Mouse (Mus musculus) kidney, adult 9 months (tissue): ENCODE results near the gene Bhlhe23.

ENCODE experiments used
- DNase-seq: peaks from one replicate; pipeline ENCODE4 v3.0.0; 2022

Bhlhe23 gene

DNA sequence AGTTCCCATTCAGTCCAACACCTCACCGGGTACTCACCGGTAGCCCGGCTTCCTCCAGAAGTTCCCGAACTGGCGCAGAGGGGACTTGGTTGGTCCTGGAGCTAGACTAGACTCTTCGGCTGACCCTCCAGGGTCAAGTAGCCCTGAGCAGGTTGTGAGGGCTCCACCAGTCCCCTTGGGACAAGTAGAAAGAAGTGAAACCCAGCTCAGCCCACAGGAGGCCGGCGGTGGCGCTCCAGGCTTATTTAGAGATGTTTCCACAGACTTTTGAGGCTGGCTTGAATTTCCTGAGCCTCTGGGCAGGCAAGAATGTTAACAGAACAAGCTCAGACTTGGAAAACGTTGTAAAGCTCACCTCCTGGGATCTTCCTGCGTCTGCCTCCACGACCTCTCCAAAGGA is 1.5 kb downstream of the Bhlhe23 start:
- DNase-seq: no peak

DNA sequence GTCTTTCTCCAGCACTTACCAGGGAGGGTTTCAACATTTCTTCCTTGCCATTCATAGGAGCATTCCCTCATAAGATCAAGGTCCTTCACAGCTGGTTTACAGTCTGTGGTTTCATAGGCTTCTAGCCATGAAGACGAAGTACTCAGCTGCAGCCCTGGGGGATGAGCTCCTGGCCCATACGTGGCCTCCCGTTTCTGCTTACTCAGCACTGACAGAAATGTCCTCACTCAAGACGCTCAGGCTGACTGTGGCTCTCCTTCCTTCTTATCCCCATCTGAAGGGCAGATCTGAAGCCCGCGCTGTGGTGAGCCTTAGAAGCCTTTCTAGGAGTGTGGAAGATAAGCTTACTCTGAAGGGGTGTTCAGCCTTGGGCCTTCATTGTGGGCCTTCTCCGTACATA is 11.0 kb downstream of the Bhlhe23 start:
- no peak for DNase-seq

DNA sequence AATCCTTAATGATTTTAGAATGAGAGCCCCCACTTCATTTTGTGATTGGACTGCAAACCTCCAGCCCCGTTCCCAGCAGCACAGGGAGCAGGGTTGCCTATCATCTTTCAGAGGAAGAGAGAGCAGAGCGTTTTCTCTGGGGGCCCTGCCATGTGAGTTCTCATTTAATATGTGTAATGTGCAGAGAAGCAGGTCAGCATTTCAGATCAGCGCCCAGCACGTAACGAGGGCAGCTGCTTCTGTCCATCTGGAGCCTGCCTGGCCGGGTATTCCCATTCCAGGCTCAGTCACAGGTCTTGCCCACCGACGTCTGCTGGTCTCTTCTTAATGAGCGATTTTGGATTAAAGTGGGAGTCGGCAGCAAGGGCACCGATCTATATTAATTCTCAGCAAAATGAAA is 11.7 kb downstream of the Bhlhe23 start:
- DNase-seq: no peak

DNA sequence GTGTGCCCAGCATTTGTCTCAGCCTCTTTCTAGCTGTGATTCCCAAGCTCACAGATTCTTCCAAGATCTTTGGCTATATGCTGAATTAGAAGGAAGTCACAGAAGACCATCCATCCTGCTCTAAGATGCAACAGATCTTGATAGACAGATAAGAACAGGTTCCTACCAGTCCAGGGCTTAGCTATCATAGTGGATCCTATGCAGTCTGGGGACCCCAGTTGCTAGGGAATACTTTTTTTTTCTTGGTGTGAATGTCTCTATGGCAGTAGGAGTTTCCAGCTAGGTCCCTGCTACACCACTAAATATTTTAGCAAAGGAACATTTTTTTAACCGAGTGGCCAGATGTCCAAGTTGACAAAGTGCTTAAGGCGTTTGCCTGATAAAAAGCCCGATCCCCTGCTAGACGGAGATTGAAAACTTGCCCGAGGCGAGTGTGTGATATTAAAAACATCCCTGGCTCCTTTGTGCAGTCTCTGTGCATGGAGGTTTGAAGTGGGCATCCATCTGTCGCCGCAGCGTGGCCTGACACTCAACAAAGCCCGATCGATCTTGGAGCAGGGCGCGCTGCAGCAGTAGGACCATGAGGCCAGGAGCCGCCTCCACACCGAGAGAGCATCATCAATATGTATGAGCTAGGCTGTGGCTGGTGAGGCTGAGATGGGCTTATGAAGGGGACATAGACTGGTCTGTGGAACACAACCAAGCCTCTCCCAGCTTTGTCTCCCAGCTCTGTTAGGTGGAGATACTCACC is 18.0 kb downstream of the Bhlhe23 start:
- no peak for DNase-seq

DNA sequence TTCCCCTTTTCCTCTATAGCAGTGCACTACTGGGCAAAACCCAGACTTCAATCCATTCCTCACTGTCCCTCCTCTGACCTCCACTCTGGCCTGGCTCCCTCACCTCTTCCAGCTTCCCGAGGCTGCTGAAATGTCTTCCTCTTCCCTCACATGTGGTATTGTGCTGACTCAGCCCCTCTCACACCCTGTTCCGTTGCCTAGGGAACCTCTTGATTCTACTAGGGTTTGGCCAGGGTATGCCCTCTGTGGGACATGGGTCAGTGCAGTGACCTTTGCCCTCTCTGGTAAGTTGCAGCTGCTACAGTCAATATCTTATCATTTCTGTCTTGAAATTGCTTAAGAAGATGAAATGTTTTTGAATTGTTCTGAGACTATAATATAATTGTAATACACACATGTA is 19.9 kb downstream of the Bhlhe23 start:
- DNase-seq: no peak

DNA sequence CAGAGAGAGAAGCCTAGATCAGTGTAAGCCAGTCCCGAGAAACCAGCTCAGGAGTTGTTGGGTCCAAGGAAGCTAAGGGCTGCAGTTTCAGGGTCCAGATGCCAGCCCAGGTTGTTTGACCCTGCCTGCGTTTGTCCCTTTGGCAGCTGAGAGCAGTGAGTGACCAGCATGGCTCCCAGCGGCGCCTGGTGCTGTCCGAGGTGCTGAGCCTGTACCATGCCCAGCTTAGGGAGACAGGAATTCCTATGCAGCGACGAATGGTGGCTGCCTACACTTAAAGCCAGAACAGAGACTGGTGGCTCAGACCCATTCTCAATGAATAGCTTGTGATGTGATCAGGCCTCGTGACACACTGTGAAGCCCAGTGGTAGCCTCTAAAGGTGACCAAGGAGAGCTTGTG is 20.8 kb downstream of the Bhlhe23 start:
- peak; percentile 43 for DNase-seq

DNA sequence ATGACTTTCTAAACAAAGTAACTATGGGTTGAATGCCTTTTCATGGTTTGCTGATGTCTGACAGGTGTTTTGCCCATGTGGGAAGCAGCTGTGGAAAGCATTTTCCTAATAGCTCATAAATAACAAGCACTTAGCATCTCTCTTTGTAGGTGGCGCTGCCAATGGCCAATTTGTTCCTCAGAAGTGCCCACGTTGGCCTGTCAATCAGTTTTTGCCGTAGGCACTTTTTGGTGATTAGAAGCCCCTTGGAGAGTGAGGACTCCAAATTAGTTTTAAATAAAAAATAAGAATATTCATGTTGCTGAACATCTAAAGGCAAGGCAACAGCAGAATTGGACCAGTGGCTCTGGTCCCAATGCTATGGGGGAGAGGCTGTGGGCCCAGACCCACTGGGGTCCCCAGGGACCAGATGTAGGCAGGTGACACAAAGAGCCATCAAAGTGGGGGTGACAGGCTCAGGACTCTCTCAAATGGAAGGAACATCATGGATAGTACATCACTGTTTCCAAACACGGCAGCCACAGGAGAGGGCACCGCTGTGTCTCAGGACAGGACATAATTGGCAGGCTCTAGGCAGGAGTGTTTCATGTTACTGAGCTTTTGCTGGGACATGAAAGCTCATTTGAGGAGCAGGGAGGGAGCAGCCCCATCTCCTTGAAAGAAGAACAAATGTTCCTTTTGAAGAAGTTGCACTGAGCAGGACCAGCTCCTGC is 21.6 kb downstream of the Bhlhe23 start:
- no peak for DNase-seq

DNA sequence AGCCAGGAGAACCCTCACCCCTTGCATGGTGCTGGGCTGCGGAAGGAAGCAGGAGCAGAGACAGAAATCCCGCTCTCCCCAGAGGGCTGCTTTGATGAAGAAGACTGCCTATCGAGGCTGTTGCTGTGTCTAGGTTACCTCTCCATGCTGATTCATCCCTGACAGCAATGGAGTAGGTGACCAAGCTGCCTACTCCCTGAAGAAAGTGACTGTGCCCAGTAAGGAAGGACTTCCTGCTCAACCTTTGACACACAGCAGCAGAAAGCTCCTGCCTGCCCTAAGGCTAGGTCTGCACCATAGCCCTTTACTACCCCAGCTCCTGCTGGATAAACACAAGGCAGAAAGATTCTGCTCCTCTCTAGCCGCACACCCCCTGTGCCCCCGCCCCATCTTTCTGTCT is 27.8 kb downstream of the Bhlhe23 start:
- no peak for DNase-seq

DNA sequence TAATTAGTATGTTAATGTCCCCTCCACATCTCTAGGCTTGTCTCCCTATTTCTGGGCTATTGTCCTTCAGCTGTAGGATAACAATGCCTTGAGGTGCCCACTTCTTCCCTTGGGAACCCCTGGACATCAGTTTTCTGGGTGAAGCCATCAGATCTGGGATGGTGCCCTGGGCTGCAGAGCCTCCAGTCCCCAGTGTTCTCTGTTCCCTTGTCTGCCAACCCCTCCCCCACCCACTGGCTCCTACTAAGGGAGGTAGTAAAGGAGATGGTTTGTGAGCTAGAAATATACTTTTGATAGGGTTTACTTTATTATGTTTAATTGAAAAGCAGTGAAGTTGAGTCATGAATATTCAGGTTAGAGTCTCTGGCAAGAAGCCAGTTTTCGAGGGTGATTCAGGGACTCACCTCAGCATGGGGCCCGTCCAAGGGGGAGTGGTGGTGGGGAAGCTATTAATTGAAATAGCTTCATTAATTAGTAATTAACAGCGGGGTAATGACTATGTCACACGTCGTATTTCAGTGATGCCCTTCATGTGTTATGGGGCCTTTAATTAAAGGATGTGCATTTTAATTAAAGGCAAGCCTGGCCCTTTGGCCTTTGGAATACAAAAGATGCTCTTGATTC is 30.0 kb downstream of the Bhlhe23 start:
- DNase-seq: no peak

DNA sequence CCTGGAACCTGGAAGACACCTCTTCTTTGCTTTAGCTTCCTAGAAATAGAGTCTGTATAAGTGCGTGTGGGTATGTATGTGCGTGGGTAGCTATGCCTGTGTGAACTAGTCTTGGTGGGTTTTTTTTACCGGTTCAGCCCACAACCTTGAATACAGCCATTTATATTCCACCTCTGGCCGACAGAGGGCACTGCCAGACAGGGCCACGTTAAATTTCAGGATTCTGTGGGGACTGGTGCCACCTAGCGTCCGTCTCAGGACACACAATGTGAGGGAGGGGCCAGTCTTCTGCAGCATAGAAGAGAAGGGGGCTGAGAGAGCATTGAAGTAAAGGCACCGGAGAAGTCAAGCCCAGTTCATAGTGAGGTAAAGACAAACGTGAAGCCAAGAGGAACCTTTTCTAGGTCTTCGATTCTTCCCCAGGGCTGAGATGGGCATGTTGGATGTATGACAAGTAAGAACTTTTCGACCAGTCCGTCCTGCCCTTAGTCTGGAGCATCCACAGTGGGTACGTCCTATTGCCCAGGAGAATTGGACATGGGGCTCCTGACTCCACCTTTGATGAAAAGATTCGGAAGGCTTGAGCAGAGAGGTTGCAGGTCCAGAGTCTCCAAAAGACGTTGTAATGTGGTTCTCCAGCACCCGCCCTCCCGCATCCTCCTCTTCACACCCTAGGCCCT is 31.3 kb downstream of the Bhlhe23 start:
- peak; percentile 85 for DNase-seq

DNA sequence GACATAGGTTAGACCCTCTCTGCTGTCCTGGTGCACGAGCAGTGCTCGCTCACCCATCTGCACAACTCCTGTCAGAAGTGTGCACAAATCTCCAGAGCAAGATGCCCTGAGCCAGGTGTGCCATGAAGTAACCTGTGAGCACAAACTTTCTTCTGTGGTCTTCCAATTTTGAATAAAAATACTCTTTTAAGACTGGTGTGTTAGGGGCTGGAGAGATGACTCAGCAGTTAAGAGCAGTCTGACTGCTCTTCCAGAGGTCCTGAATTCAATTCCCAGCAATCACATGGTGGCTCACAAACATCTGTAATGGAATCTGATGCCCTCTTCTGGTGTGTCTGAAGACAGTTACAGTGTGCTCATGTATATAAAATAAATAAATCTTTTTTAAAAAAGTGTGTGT is 33.4 kb downstream of the Bhlhe23 start:
- no peak for DNase-seq

DNA sequence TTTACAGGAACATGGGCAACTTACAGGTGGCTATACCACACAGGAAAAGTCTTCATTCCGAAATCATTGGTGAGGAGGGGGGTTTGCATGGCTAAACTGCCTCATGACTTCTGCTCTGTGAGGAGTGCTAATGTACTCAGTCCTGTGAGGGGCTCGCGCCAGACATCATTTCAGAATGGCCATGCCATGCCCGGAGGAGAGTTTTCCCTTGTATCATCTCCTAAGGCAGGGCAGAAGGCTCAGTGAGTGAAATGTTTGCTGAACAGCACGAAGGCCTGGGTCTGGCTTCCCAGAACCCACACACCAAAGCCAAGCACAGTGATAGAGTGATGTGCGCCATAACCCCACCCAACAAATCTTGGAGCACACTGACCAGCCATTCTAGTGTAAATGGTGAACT is 33.9 kb downstream of the Bhlhe23 start:
- no peak for DNase-seq

DNA sequence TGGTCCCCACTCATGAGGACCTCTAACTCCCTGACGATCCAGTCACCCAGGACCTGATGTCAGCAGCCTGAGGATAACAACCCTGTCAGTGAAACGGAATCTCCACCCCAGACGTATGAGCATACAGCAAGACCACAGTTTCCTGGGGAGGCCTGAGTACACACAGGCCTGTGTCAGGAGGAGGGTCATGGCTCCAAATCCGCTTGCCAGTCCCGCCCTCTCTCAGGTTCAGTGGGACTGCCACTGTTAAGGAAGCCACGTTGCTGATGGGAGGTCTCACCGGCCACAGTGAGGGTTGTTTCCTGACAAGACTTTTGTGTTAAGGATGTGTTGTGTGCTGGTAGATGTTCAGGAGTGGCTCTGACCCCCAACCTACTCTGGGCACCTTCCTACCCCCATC is 35.3 kb downstream of the Bhlhe23 start:
- no peak for DNase-seq

DNA sequence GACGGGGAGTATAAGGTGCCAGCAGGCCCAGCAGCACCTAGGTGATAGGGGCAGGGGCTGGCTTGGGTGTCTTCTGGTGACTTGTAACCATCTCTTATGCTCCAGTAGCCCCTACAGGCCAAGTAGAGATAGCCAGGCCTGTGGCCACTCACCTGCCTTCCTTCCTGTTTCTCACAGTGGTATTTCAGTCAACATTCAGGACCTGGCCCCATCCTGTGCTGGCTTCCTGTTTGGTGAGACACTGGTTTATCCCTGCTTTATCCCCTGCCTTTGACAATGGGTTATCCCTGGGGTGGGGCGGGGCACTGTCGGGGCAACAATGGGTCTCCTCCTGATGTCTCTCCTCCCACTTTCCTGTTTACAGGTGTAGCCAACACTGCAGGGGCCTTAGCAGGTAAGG is 36.4 kb downstream of the Bhlhe23 start:
- no peak for DNase-seq

DNA sequence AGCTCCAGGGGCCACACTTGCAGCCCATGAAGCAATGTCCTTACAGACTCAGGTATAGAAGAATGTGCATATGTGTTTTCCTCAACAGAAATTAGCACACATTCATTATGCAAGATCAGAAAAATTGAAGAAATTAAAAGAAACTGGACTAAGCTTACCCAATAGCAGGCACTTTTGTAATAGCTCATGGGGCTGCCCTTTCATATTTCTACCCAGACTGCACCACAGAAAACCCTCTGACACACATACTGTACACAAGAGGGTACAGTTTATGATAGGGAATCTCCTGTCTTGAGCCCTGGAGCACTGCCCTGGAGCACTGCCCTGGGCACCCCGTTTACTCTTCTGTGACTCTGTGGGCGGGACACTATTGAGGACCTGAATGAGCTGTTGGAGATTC is 38.7 kb downstream of the Bhlhe23 start:
- no peak for DNase-seq

DNA sequence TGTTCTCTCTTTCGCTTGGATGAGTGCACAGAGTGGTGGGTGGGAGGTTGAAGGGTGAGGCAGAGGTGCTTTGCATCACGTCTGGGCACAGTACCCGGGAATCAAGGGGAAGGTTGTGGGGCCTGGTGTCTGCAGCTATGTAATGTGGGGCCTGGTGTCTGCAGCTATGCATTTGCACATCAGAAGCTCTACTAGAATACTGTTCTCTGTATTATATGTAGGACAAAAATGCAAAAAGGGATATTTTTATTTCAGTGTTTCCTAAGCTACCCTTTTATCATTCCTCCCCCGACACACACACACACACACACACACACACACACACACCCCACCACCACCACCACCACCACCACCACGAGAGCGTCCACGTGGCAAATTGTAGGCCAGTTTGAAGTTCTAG is 41.5 kb downstream of the Bhlhe23 start:
- DNase-seq: no peak

DNA sequence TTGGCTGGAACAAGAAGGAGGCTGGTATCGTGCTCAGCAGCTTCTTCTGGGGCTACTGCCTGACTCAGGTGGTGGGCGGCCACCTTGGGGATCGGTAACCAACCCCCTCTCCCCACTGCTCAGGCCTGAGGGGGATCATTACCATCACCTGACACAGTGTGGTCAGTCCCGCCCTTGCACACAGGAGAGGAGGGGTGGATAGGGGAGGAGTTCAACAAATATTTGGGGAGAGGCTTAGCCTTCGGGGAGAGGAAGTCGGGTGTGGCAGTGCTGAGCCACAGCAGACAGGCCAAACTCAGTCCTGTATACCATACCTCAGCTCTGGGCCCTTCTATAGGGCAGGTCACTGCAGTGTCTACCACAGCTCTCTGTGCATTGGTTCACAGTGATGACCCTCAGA is 44.7 kb downstream of the Bhlhe23 start:
- no peak for DNase-seq

DNA sequence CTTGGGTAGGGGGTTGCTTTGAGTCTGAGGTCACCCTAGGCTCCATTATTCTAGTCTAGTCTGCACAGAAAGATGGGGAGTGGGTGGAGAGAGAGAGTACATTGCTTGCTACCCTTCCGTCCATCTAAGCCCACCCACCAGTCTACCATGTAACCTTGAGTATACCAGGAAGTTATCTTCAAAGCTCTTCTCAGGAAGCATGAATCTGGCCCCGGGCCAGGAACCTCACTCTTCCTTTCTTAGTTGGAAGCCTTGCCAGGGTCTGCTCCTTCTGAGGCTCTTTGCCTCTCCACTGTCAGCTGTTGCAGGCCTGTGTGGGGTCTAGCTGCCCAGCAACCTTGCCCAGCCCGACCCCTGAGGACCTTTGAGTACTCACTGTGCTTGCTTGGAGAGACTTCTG is 45.7 kb downstream of the Bhlhe23 start:
- DNase-seq: no peak

DNA sequence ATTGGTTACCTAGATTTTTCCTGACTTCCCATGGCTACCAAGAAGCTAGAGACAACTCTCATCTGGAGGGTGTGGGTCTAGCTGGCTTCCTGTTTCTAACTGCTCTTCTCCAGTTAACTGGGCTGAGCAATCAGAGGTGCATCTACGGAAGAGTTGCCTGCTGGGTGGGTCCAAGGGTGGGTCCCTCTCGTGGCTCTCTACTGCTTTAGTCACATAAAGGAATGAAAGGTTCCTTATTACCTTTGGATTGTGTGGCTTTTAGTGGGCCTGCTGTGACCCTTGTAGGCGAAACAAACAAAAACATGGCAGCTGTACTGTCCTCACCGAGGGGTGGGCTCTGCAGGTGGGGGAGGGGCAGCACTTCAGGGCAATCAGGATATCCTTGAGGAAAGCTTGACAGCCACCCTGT is 49.1 kb downstream of the Bhlhe23 start:
- no peak for DNase-seq

DNA sequence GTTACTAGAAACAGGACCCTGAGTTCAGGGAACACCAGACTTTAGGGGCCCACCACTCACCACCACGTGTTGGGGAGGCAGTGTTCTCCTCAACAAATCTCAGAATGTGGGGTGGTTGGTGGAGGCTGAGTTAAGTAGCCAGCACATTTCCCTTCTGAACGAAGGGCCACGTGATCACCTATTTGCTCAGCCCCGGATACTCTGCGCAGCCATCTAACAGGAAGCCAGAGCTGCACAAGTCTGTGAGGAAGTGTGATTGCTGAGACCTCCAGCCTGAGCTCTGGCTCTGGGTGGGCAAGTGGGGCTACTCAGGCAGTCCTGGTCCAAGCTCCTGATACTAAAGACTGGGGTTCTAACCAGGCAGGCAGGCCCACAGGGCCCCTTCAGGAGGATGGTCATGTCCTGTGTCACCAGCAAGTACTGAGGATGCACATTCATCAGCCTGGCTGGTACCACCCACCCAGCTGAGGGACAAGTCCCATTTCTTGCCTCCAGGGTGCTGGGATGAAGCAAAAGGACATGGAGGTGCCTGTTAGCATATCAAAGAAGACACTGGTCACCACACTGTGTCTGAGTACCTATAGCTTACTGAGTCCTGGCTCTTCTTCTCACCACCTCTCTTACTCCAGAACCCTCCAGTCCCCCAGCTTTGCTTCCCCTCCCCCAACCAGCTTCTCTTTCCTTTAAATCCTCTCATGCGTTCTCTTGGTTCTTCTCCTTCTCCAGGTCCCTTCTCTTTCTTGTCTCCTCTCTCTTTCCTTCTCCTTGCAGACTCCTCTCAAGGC is 49.9 kb downstream of the Bhlhe23 start:
- no peak for DNase-seq

DNA sequence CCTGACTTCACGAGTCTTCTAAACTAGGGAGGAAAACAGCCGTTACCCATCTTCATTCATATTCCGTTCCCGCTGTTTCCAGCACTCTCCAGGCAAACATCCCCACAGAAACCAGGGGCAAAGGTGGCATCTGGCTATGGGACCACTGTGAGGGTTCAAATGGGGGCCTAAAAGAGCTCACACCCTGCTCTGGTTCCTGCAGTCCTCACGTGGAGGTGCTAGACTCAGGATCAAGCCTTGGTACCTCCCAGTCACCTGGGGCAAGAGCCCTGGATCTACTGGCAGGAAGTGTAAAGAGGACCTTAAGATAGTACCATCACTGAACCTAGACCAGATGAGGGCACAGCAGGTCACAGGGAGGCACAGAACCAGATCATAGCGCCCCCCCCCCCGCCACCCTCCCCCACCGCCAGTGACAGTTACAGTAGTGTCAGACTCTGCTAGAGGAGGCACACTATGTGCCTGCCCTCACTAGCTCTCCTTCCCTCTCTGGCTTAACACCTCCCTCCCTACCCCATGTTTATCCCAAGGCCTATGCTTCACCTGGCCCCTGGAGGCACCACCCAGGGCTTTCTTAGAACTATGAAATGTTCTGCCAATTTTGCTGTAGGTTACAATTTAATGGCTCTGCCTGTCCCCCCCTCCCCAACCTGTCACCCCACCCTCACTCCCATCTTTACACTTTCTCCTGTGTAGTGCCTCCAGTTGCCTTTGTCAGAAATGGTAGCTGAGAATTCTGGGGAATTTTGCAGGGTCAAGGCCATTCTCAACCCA is 50.7 kb downstream of the Bhlhe23 start:
- DNase-seq: no peak

DNA sequence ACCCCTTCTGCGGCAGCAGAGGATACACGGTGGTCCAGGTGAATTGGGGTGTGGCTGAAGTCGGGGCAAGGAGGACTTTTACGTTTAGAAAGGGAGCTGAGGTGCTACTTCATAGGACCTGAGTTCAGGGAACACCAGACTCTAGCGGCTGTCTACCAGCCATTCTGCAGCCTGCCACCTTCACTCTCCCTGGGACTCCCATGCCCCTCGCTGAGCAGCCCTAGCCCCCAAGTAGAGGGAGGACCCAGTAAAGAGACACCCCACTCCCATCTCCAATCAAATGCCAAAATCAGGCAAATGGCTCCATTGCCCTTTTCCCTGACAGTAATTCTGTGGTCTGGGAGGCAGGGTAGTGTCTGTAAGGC is 51.3 kb downstream of the Bhlhe23 start:
- DNase-seq: no peak
